Mouse (Mus musculus) MEL (cell line): ENCODE results near the gene Gsn.

Source experiments
- CTCF ChIP-seq, 3 experiments: IDR thresholded peaks in 2 of 3; conservative IDR thresholded peaks in 1 of 3; 2 replicates each; pipeline ENCODE4 v1.5.1; 2011 to 2012; ENCODE audit warnings: low read length in 3 of 3, low read depth in 2 of 3, mild to moderate bottlenecking in 2 of 3, improper control_type of control experiment in 1 of 3, inconsistent platforms in 1 of 3, mixed read lengths in 1 of 3, moderate library complexity in 1 of 3; ENCODE audit not compliant: control insufficient read depth in 1 of 3, insufficient read depth in 1 of 3, poor library complexity in 1 of 3, severe bottlenecking in 1 of 3
- MAX ChIP-seq: IDR thresholded peaks from 2 replicates; pipeline ENCODE4 v1.6.1; 2011; ENCODE audit warnings: low read length, improper control_type of control experiment
- NELFE ChIP-seq: IDR thresholded peaks from 2 replicates; pipeline ENCODE4 v1.6.1; 2011; ENCODE audit warnings: low read depth, low read length, improper control_type of control experiment
- POLR2A ChIP-seq, 2 experiments: IDR thresholded peaks; 2 replicates each; pipeline ENCODE4 v1.6.1; 2011 to 2012; ENCODE audit warnings: low read length in 2 of 2, mild to moderate bottlenecking in 2 of 2, control low read depth in 1 of 2, improper control_type of control experiment in 1 of 2, low read depth in 1 of 2, moderate library complexity in 1 of 2; ENCODE audit not compliant: control insufficient read depth in 1 of 2, insufficient read depth in 1 of 2, poor library complexity in 1 of 2
- UBTF ChIP-seq: IDR thresholded peaks from 2 replicates; pipeline ENCODE4 v1.6.1; 2012; ENCODE audit warnings: low read depth, mild to moderate bottlenecking, inconsistent platforms, low read length, improper control_type of control experiment, moderate library complexity, borderline replicate concordance; ENCODE audit not compliant: insufficient read depth
- ZNF384 ChIP-seq: IDR thresholded peaks from 2 replicates; pipeline ENCODE4 v1.6.1; 2012; ENCODE audit warnings: low read depth, mild to moderate bottlenecking, inconsistent platforms, low read length, improper control_type of control experiment

GRCm38 (mm10) chr2:35327583-35327982, 71.4 kb downstream of the Gsn start:
- no peak; the same call in 1 of the 2 replicates for TF ChIP-seq NELFE
- no peak for TF ChIP-seq CTCF (IDR thresholded peaks at IDR 0.05 in 2 of 3, conservative IDR thresholded peaks at IDR 0.05 in 1 of 3; ENCODE audit: control insufficient read depth in 1 of 3, insufficient read depth in 1 of 3, low read depth in 2 of 3, low read length in 3 of 3, poor library complexity in 1 of 3, severe bottlenecking in 1 of 3)
- TF ChIP-seq UBTF, result no peak
- TF ChIP-seq MAX, result peak; percentile 89
- TF ChIP-seq ZNF384, result no peak
- no peak for TF ChIP-seq POLR2A (IDR thresholded peaks at IDR 0.05; ENCODE audit: control insufficient read depth in 1 of 2, insufficient read depth in 1 of 2, low read depth in 1 of 2, low read length in 2 of 2, poor library complexity in 1 of 2)
